Mouse (Mus musculus) urinary bladder, postnatal 36 days (tissue): Measurements from ENCODE around the gene Olfr1276.

Source experiments
- DNase-seq, 2 experiments: peaks; one replicate each; pipeline ENCODE4 v3.0.0; 2022; ENCODE audit warnings: low spot score in 2 of 2, mixed read lengths in 1 of 2

Gene Olfr1276

GRCm38 (mm10) chr2:111254216-111254615 lies at the start of gene Olfr1276:
Olfr1276 (plus strand) TSS chr2:111254516.
- no peak for DNase-seq

- no peak for DNase-seq
Measured at GRCm38 (mm10) chr2:111229502-111229901, 24.8 kb upstream of the Olfr1276 start, which contains the start of gene 4930430A15Rik. 4930430A15Rik (minus strand) TSS chr2:111229602.

GRCm38 (mm10) chr2:111235186-111235585 lies 19.1 kb upstream of the Olfr1276 start, which contains the start of gene Olfr1275:
Olfr1275 (minus strand) TSS chr2:111235286.
- DNase-seq, result no peak

- no peak for DNase-seq
Measured at GRCm38 (mm10) chr2:111274006-111274405, 19.7 kb downstream of the Olfr1276 start, which contains the start of gene Olfr1277. Olfr1277 (minus strand) TSS chr2:111274106.

- DNase-seq, result no peak
Measured at GRCm38 (mm10) chr2:111289836-111290235, 35.5 kb downstream of the Olfr1276 start, which contains the start of gene Olfr1278. Olfr1278 (plus strand) TSS chr2:111290136.

- no peak for DNase-seq
Measured at GRCm38 (mm10) chr2:111298541-111298940, 44.2 kb downstream of the Olfr1276 start.

GRCm38 (mm10) chr2:111300374-111300773 lies 46.1 kb downstream of the Olfr1276 start, which contains the start of gene Olfr1279:
Olfr1279 (plus strand) TSS chr2:111300635.
- no peak for DNase-seq
